Mouse (Mus musculus) CH12.LX (cell line): ENCODE data around the gene Tex33.

Source experiments
- CHD2 ChIP-seq: IDR thresholded peaks from 2 replicates; pipeline ENCODE4 v1.6.1; 2011; ENCODE audit warnings: low read length, improper control_type of control experiment
- CTCF ChIP-seq, 2 experiments: IDR thresholded peaks in 1 of 2; conservative IDR thresholded peaks in 1 of 2; 2 replicates each; pipeline ENCODE4 v1.5.1; 2011 to 2012; ENCODE audit warnings: low read depth in 2 of 2, low read length in 2 of 2, improper control_type of control experiment in 1 of 2, inconsistent platforms in 1 of 2, mild to moderate bottlenecking in 1 of 2, moderate library complexity in 1 of 2
- EP300 ChIP-seq: IDR thresholded peaks from 2 replicates; pipeline ENCODE4 v1.6.1; 2011; ENCODE audit warnings: low read length, improper control_type of control experiment
- JUND ChIP-seq: conservative IDR thresholded peaks from 2 replicates; pipeline ENCODE4 v1.6.1; 2011; ENCODE audit warnings: low read depth, low read length, improper control_type of control experiment
- MEF2A ChIP-seq: IDR thresholded peaks from 2 replicates; pipeline ENCODE4 v1.6.1; 2014; ENCODE audit warnings: low read depth, mild to moderate bottlenecking, inconsistent platforms, low read length, improper control_type of control experiment, borderline replicate concordance
- NELFE ChIP-seq: IDR thresholded peaks from 2 replicates; pipeline ENCODE4 v1.6.1; 2011; ENCODE audit warnings: low read depth, low read length, improper control_type of control experiment
- POLR2A ChIP-seq: IDR thresholded peaks from 2 replicates; pipeline ENCODE4 v1.6.1; 2011; ENCODE audit warnings: low read depth, mild to moderate bottlenecking, improper control_type of control experiment, low read length
- UBTF ChIP-seq: IDR thresholded peaks from 2 replicates; pipeline ENCODE4 v1.6.1; 2012; ENCODE audit warnings: low read depth, mild to moderate bottlenecking, inconsistent platforms, low read length, improper control_type of control experiment, moderate library complexity
- USF2 ChIP-seq: conservative IDR thresholded peaks from 2 replicates; pipeline ENCODE4 v1.6.1; 2011; ENCODE audit warnings: low read depth, low read length, improper control_type of control experiment
- ZC3H11A ChIP-seq: IDR thresholded peaks from 2 replicates; pipeline ENCODE4 v1.6.1; 2012; ENCODE audit warnings: low read depth, mild to moderate bottlenecking, inconsistent platforms, low read length, improper control_type of control experiment

GRCm38 (mm10) chr15:78443857-78444256 lies 48.1 kb upstream of the Tex33 start:
- TF ChIP-seq CTCF (conservative IDR thresholded peaks at IDR 0.05 in 1 of 2, IDR thresholded peaks at IDR 0.05 in 1 of 2; ENCODE audit: low read depth in 2 of 2, low read length in 2 of 2) (no peak), POLR2A (no peak), MEF2A (no peak), NELFE (no peak), ZC3H11A (no peak), JUND (no peak), CHD2 (no peak), USF2 (no peak), UBTF (no peak), EP300 (no peak)
